Mouse (Mus musculus): ENCODE results near the gene Meis1.

Meis1 gene

GRCm38 (mm10) chr11:18905431-18905830 lies 113.4 kb downstream of the Meis1 start:
- no peak for DNase-seq (ENCODE audit: low read depth, low spot score)

- no peak for DNase-seq (ENCODE audit: low read depth, low spot score)
These were observed 113.9 kb downstream of the Meis1 start for GRCm38 (mm10) chr11:18904880-18905279.

- no peak for DNase-seq (ENCODE audit: low read depth, low spot score)
These were observed 114.5 kb downstream of the Meis1 start for GRCm38 (mm10) chr11:18904285-18904684.

GRCm38 (mm10) chr11:18900489-18900888 lies 118.3 kb downstream of the Meis1 start:
- DNase-seq (ENCODE audit: low read depth, low spot score), result no peak

- DNase-seq (ENCODE audit: low read depth, low spot score), result no peak
These were observed 119.9 kb downstream of the Meis1 start for GRCm38 (mm10) chr11:18898862-18899261.

- DNase-seq (ENCODE audit: low read depth, low spot score), result no peak
These were observed 120.7 kb downstream of the Meis1 start for GRCm38 (mm10) chr11:18897921-18898646.

- no peak for DNase-seq (ENCODE audit: low read depth, low spot score)
These were observed 121.5 kb downstream of the Meis1 start for GRCm38 (mm10) chr11:18897250-18897649.

- DNase-seq (ENCODE audit: low read depth, low spot score), result no peak
These were observed 126.3 kb downstream of the Meis1 start for GRCm38 (mm10) chr11:18892470-18892869.

GRCm38 (mm10) chr11:18889139-18889538 lies 129.6 kb downstream of the Meis1 start:
- no peak for DNase-seq (ENCODE audit: low read depth, low spot score)

- no peak for DNase-seq (ENCODE audit: low read depth, low spot score)
These were observed 130.1 kb downstream of the Meis1 start for GRCm38 (mm10) chr11:18888651-18889050.

- DNase-seq (ENCODE audit: low read depth, low spot score), result no peak
These were observed 133.0 kb downstream of the Meis1 start for GRCm38 (mm10) chr11:18885729-18886325.

- no peak for DNase-seq (ENCODE audit: low read depth, low spot score)
These were observed 133.6 kb downstream of the Meis1 start for GRCm38 (mm10) chr11:18885036-18885728.

- no peak for DNase-seq (ENCODE audit: low read depth, low spot score)
These were observed 134.8 kb downstream of the Meis1 start for GRCm38 (mm10) chr11:18883987-18884386.

- DNase-seq (ENCODE audit: low read depth, low spot score), result no peak
These were observed 135.3 kb downstream of the Meis1 start for GRCm38 (mm10) chr11:18883507-18883881.

GRCm38 (mm10) chr11:18882747-18883506 lies 135.9 kb downstream of the Meis1 start:
- DNase-seq (ENCODE audit: low read depth, low spot score), result no peak

GRCm38 (mm10) chr11:18882315-18882714 lies 136.5 kb downstream of the Meis1 start:
- DNase-seq (ENCODE audit: low read depth, low spot score), result no peak

- no peak for DNase-seq (ENCODE audit: low read depth, low spot score)
These were observed 138.0 kb downstream of the Meis1 start for GRCm38 (mm10) chr11:18880806-18881205.

- DNase-seq (ENCODE audit: low read depth, low spot score), result no peak
These were observed 139.3 kb downstream of the Meis1 start for GRCm38 (mm10) chr11:18879456-18879818.

GRCm38 (mm10) chr11:18878748-18879455 lies 139.9 kb downstream of the Meis1 start:
- no peak for DNase-seq (ENCODE audit: low read depth, low spot score)

GRCm38 (mm10) chr11:18878016-18878415 lies 140.8 kb downstream of the Meis1 start:
- no peak for DNase-seq (ENCODE audit: low read depth, low spot score)

GRCm38 (mm10) chr11:18877626-18878011 lies 141.2 kb downstream of the Meis1 start:
- DNase-seq (ENCODE audit: low read depth, low spot score), result no peak

All from telencephalon, adult 2 months (tissue).